Mouse (Mus musculus) ES-E14 (cell line): ENCODE measurements around the gene Glb1l.

Experiments
- MAFK ChIP-seq: IDR thresholded peaks from 2 replicates; pipeline ENCODE4 v1.6.1; 2014; ENCODE audit warnings: mild to moderate bottlenecking, low read depth, low read length, inconsistent platforms; ENCODE audit not compliant: insufficient read depth
- ZC3H11A ChIP-seq: IDR thresholded peaks from 2 replicates; pipeline ENCODE4 v1.6.1; 2012; ENCODE audit warnings: low read depth, mild to moderate bottlenecking, inconsistent platforms, low read length, borderline replicate concordance
- ZNF384 ChIP-seq: IDR thresholded peaks from 2 replicates; pipeline ENCODE4 v1.6.1; 2012; ENCODE audit warnings: low read depth, low read length, inconsistent platforms

DNA sequence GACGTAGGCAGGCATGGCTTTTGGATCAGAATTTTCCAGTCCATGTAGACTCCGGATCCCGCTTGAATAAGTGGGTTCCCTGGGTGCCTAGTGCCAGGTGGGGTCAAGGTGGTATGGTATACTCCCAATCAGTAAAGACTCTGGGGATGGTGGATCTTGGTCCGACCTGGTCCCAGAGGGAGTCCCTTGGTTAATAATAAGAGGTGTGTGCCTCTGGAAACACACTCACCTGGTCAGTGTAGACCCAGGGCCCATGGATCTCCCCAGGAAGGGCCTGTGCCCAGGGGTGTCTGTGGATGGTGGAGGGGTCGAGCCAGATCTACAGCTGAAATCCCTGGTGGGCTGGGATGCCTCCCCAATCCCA lies 19.4 kb downstream of the Glb1l start:
- TF ChIP-seq ZNF384 (no peak), ZC3H11A (no peak), MAFK (no peak)
